Mouse (Mus musculus) intestine, embryonic 15.5 days (tissue): ENCODE results near the gene Twsg1. TPM values are rescaled to one million over a fixed set of nuclear protein-coding genes. Genes with fewer than 3 reads are reported as not detected.
"Not testable (repeated sequence)": the region's sequence is repeated elsewhere in the genome, so short reads cannot be mapped to it uniquely, and the experiment has no call there.

ENCODE experiments used
- ATAC-seq: fragments of 200-750 bp; cut with Nextera tagmentation; 2 replicates; pipeline ENCODE4 v1.8.0; 2017; ENCODE audit warnings: moderate TSS enrichment, moderate library complexity
- H3K27ac ChIP-seq: fragments of 300-500 bp; sonication (generic); 2 replicates; pipeline ENCODE4 v1.5.1; 2015; ENCODE audit warnings: mild to moderate bottlenecking, inconsistent platforms
- H3K27me3 ChIP-seq: fragments of 300-500 bp; sonication (generic); replicated peaks from 2 replicates; pipeline ENCODE4 v1.6.1; 2015; ENCODE audit warnings: inconsistent platforms
- H3K36me3 ChIP-seq: fragments of 300-500 bp; sonication (generic); 2 replicates; pipeline ENCODE4 v1.6.1; 2015; ENCODE audit warnings: inconsistent platforms
- H3K4me1 ChIP-seq: fragments of 300-500 bp; sonication (generic); replicated peaks from 2 replicates; pipeline ENCODE4 v1.6.1; 2015; ENCODE audit warnings: inconsistent platforms
- H3K4me2 ChIP-seq: fragments of 300-500 bp; sonication (generic); replicated peaks from 2 replicates; pipeline ENCODE4 v1.6.1; 2015; ENCODE audit warnings: mild to moderate bottlenecking, inconsistent platforms
- H3K4me3 ChIP-seq: fragments of 300-500 bp; sonication (generic); replicated peaks from 2 replicates; pipeline ENCODE4 v1.5.1; 2015; ENCODE audit warnings: inconsistent platforms
- H3K9ac ChIP-seq: fragments of 300-500 bp; sonication (generic); 2 replicates; pipeline ENCODE4 v1.6.1; 2015; ENCODE audit warnings: inconsistent platforms
- H3K9me3 ChIP-seq: fragments of 300-500 bp; sonication (generic); 2 replicates; pipeline ENCODE4 v1.6.1; 2016; ENCODE audit warnings: inconsistent platforms
- WGBS: fragments of 180-500 bp; shearing (Covaris S2); methylation state at CpG from one replicate; pipeline ENCODE4 v1.1.7; 2015; 5-methylcytosine and 5-hydroxymethylcytosine counted together
- polyA plus RNA-seq: library from polyadenylated mRNA; unstranded; fragments of >200 nt; fragmentation: Nextera tagmentation; extraction: Ambion mirVana; gene quantifications from 2 replicates; pipeline ENCODE4 v1.2.1, GENCODE M21; 2015

The Twsg1 gene
- polyA plus RNA-seq = 74.6 and 82.4 TPM in 2 replicates

- Histone ChIP-seq H3K9ac (peak within 1 kb of the TSS; percentile 90), H3K9me3 (no peaks in the 10 kb centered on the region), H3K4me3 (peak within 1 kb of the TSS; percentile 97), H3K27ac (peak within 1 kb of the TSS; percentile 88), H3K36me3 (no peaks in the 10 kb centered on the region), H3K4me1 (peaks cover 3% of the 10 kb centered on the region; the same call in 1 of the 2 replicates), H3K27me3 (no peaks in the 10 kb centered on the region), H3K4me2 (peak within 1 kb of the TSS; percentile 64)
- under 1% methylated on average over 80 of the region's 87 CpGs for WGBS
- ATAC-seq = peak; percentile 99
Measured at GRCm38 (mm10) chr17:65950622-65951404, at the start of gene Twsg1. Twsg1 (minus strand) TSS chr17:65951226.

GRCm38 (mm10) chr17:65988151-65988820, 37.3 kb upstream of the Twsg1 start:
- Histone ChIP-seq H3K4me3 (no peak overlapping the region), H3K9ac (no peak overlapping the region), H3K4me2 (no peak overlapping the region), H3K27ac (no peak overlapping the region), H3K4me1 (no peaks in the 10 kb centered on the region), H3K9me3 (no peaks in the 10 kb centered on the region), H3K36me3 (no peaks in the 10 kb centered on the region), H3K27me3 (no peaks in the 10 kb centered on the region)
- ATAC-seq = no peak
- WGBS = 80% methylated on average over 3 of the region's 3 CpGs

GRCm38 (mm10) chr17:65976720-65977119, 25.7 kb upstream of the Twsg1 start:
- not testable (repeated sequence) for H3K27me3 ChIP-seq, H3K27ac ChIP-seq, H3K36me3 ChIP-seq, ATAC-seq, H3K4me2 ChIP-seq, H3K4me3 ChIP-seq, H3K9me3 ChIP-seq, H3K4me1 ChIP-seq, H3K9ac ChIP-seq

- no peak overlapping the region for H3K9ac ChIP-seq
- no peaks in the 10 kb centered on the region for H3K27me3 ChIP-seq
- ATAC-seq = no peak
- no peak overlapping the region for H3K4me2 ChIP-seq
- H3K4me3 ChIP-seq = no peak overlapping the region
- H3K36me3 ChIP-seq = no peaks in the 10 kb centered on the region
- WGBS = 71% methylated on average over 11 of the region's 11 CpGs
- H3K27ac ChIP-seq = no peak overlapping the region
- H3K4me1 ChIP-seq = no peaks in the 10 kb centered on the region
- H3K9me3 ChIP-seq = no peaks in the 10 kb centered on the region
Measured at GRCm38 (mm10) chr17:65967751-65968150, 16.7 kb upstream of the Twsg1 start.

- 94% methylated on average over 2 of the region's 2 CpGs for WGBS
- H3K4me1 ChIP-seq = no peaks in the 10 kb centered on the region
- H3K27ac ChIP-seq = no peak overlapping the region
- ATAC-seq = no peak
- H3K4me2 ChIP-seq = no peak overlapping the region
- H3K9ac ChIP-seq = no peak overlapping the region
- no peak overlapping the region for H3K4me3 ChIP-seq
- H3K36me3 ChIP-seq = no peaks in the 10 kb centered on the region
- no peaks in the 10 kb centered on the region for H3K9me3 ChIP-seq
- H3K27me3 ChIP-seq = no peaks in the 10 kb centered on the region
Measured at GRCm38 (mm10) chr17:65962263-65962662, 11.2 kb upstream of the Twsg1 start.

- 85% methylated on average over 2 of the region's 2 CpGs for WGBS
- Histone ChIP-seq H3K9me3 (no peaks in the 10 kb centered on the region), H3K27ac (no peak overlapping the region), H3K4me1 (no peaks in the 10 kb centered on the region), H3K36me3 (no peaks in the 10 kb centered on the region), H3K4me2 (no peak overlapping the region), H3K4me3 (no peak overlapping the region), H3K9ac (no peak overlapping the region), H3K27me3 (no peaks in the 10 kb centered on the region)
- peak; percentile 52 for ATAC-seq
Measured at GRCm38 (mm10) chr17:65961606-65962136, 10.6 kb upstream of the Twsg1 start.

- H3K36me3 ChIP-seq = no peaks in the 10 kb centered on the region
- H3K4me2 ChIP-seq = no peak overlapping the region
- H3K27me3 ChIP-seq = no peaks in the 10 kb centered on the region
- H3K9ac ChIP-seq = no peak overlapping the region
- H3K27ac ChIP-seq = no peak overlapping the region
- H3K9me3 ChIP-seq = no peaks in the 10 kb centered on the region
- ATAC-seq = peak; percentile 84
- no peak overlapping the region for H3K4me3 ChIP-seq
- WGBS = 50% methylated on average over 3 of the region's 3 CpGs
- H3K4me1 ChIP-seq = no peaks in the 10 kb centered on the region
Measured at GRCm38 (mm10) chr17:65959011-65959410, 8.0 kb upstream of the Twsg1 start.

- Histone ChIP-seq H3K27ac (no peak overlapping the region), H3K27me3 (no peaks in the 10 kb centered on the region), H3K36me3 (no peaks in the 10 kb centered on the region), H3K4me2 (no peak overlapping the region), H3K9ac (no peak overlapping the region), H3K4me3 (no peak overlapping the region), H3K9me3 (no peaks in the 10 kb centered on the region), H3K4me1 (no peaks in the 10 kb centered on the region)
- no peak for ATAC-seq
- 94% methylated on average over 1 of the region's 1 CpGs for WGBS
Measured at GRCm38 (mm10) chr17:65958366-65958765, 7.3 kb upstream of the Twsg1 start.

GRCm38 (mm10) chr17:65957782-65958325, 6.8 kb upstream of the Twsg1 start:
- Histone ChIP-seq H3K36me3 (no peaks in the 10 kb centered on the region), H3K9ac (no peak overlapping the region), H3K4me3 (no peak overlapping the region), H3K27me3 (no peaks in the 10 kb centered on the region), H3K4me2 (no peak overlapping the region), H3K9me3 (no peaks in the 10 kb centered on the region), H3K27ac (no peak overlapping the region), H3K4me1 (no peaks in the 10 kb centered on the region)
- 90% methylated on average over 8 of the region's 8 CpGs for WGBS
- no peak for ATAC-seq

GRCm38 (mm10) chr17:65956993-65957781, 6.2 kb upstream of the Twsg1 start:
- Histone ChIP-seq H3K27ac (no peak overlapping the region), H3K4me3 (no peak overlapping the region), H3K9ac (no peak overlapping the region), H3K9me3 (no peaks in the 10 kb centered on the region), H3K4me1 (no peaks in the 10 kb centered on the region), H3K36me3 (no peaks in the 10 kb centered on the region), H3K4me2 (no peak overlapping the region), H3K27me3 (no peaks in the 10 kb centered on the region)
- ATAC-seq = no peak
- 75% methylated on average over 14 of the region's 14 CpGs for WGBS

GRCm38 (mm10) chr17:65956140-65956539, 5.1 kb upstream of the Twsg1 start:
- Histone ChIP-seq H3K9ac (no peak overlapping the region), H3K4me1 (no peaks in the 10 kb centered on the region), H3K27ac (no peak overlapping the region), H3K36me3 (no peaks in the 10 kb centered on the region), H3K9me3 (no peaks in the 10 kb centered on the region), H3K27me3 (no peaks in the 10 kb centered on the region), H3K4me3 (no peak overlapping the region), H3K4me2 (no peak overlapping the region)
- WGBS = 81% methylated on average over 3 of the region's 3 CpGs
- no peak for ATAC-seq

- Histone ChIP-seq H3K9me3 (no peaks in the 10 kb centered on the region), H3K4me3 (no peak overlapping the region), H3K36me3 (no peaks in the 10 kb centered on the region), H3K4me2 (no peak overlapping the region), H3K4me1 (peaks cover 3% of the 10 kb centered on the region; the same call in 1 of the 2 replicates), H3K27me3 (no peaks in the 10 kb centered on the region), H3K27ac (no peak overlapping the region), H3K9ac (no peak overlapping the region)
- ATAC-seq = no peak
- WGBS = 66% methylated on average over 4 of the region's 4 CpGs
Measured at GRCm38 (mm10) chr17:65953959-65954358, 2.9 kb upstream of the Twsg1 start.
